Mouse (Mus musculus): ENCODE measurements around the gene Arfip2.

The Arfip2 gene

GRCm38 (mm10) chr7:105640233-105640893, at the start of gene Arfip2, which contains the start of gene Gm45799:
Gene Arfip2 (minus strand): TSS chr7:105640416.
Gene Gm45799 (plus strand): TSS chr7:105640552.
- peak; percentile 87 for DNase-seq (ENCODE audit: low read depth, low spot score)

GRCm38 (mm10) chr7:105685541-105686197, 45.5 kb upstream of the Arfip2 start:
- peak; percentile 29 for DNase-seq (ENCODE audit: low read depth, low spot score)

GRCm38 (mm10) chr7:105650639-105651435, 10.6 kb upstream of the Arfip2 start, which contains the start of gene Dnhd1:
Gene Dnhd1 (plus strand): TSS chr7:105650827.
- no peak for DNase-seq (ENCODE audit: low read depth, low spot score)

- DNase-seq (ENCODE audit: low read depth, low spot score) = no peak
These were observed 1.7 kb upstream of the Arfip2 start for GRCm38 (mm10) chr7:105641936-105642335.

GRCm38 (mm10) chr7:105640894-105641255, 659 bp upstream of the Arfip2 start:
- DNase-seq (ENCODE audit: low read depth, low spot score) = no peak

GRCm38 (mm10) chr7:105639756-105640155, 460 bp downstream of the Arfip2 start, which contains the start of gene Timm10b:
Gene Timm10b (plus strand): TSS chr7:105640056.
- no peak for DNase-seq (ENCODE audit: low read depth, low spot score)

GRCm38 (mm10) chr7:105639304-105639703, 912 bp downstream of the Arfip2 start:
- no peak for DNase-seq (ENCODE audit: low read depth, low spot score)

GRCm38 (mm10) chr7:105638776-105639175, 1.4 kb downstream of the Arfip2 start:
- DNase-seq (ENCODE audit: low read depth, low spot score) = no peak

GRCm38 (mm10) chr7:105635726-105636125, 4.5 kb downstream of the Arfip2 start:
- DNase-seq (ENCODE audit: low read depth, low spot score) = no peak

GRCm38 (mm10) chr7:105634272-105634920, 5.8 kb downstream of the Arfip2 start:
- DNase-seq (ENCODE audit: low read depth, low spot score) = no peak

GRCm38 (mm10) chr7:105633801-105634135, 6.4 kb downstream of the Arfip2 start:
- no peak for DNase-seq (ENCODE audit: low read depth, low spot score)

- no peak for DNase-seq (ENCODE audit: low read depth, low spot score)
These were observed 7.0 kb downstream of the Arfip2 start, which contains the start of gene Trim3 for GRCm38 (mm10) chr7:105633127-105633800. Gene Trim3 (minus strand): TSS chr7:105633571.

GRCm38 (mm10) chr7:105632551-105632972, 7.7 kb downstream of the Arfip2 start:
- no peak for DNase-seq (ENCODE audit: low read depth, low spot score)

- DNase-seq (ENCODE audit: low read depth, low spot score) = no peak
These were observed 11.6 kb downstream of the Arfip2 start for GRCm38 (mm10) chr7:105628633-105629032.

- DNase-seq (ENCODE audit: low read depth, low spot score) = no peak
These were observed 14.8 kb downstream of the Arfip2 start for GRCm38 (mm10) chr7:105625397-105625796.

GRCm38 (mm10) chr7:105621646-105622292, 18.4 kb downstream of the Arfip2 start:
- DNase-seq (ENCODE audit: low read depth, low spot score) = no peak

- DNase-seq (ENCODE audit: low read depth, low spot score) = no peak
These were observed 19.2 kb downstream of the Arfip2 start for GRCm38 (mm10) chr7:105621053-105621452.

GRCm38 (mm10) chr7:105619701-105620100, 20.5 kb downstream of the Arfip2 start:
- DNase-seq (ENCODE audit: low read depth, low spot score) = no peak

- no peak for DNase-seq (ENCODE audit: low read depth, low spot score)
These were observed 22.4 kb downstream of the Arfip2 start for GRCm38 (mm10) chr7:105617810-105618209.

- DNase-seq (ENCODE audit: low read depth, low spot score) = no peak
These were observed 23.7 kb downstream of the Arfip2 start for GRCm38 (mm10) chr7:105616561-105616960.

GRCm38 (mm10) chr7:105615720-105616119, 24.5 kb downstream of the Arfip2 start:
- DNase-seq (ENCODE audit: low read depth, low spot score) = no peak
